Mouse (Mus musculus) heart, adult 2 months (tissue): Measurements from ENCODE around the gene Unc5b.

ENCODE experiments used
- CTCF ChIP-seq: fragments of 200-600 bp; IDR thresholded peaks from 2 replicates; pipeline ENCODE4 v1.8.1; 2022; ENCODE audit warnings: antibody characterized with exemption, mild to moderate bottlenecking, moderate library complexity
- EP300 ChIP-seq: fragments of 200-500 bp; IDR thresholded peaks from 2 replicates; pipeline ENCODE4 v1.6.1; 2011; ENCODE audit warnings: low read depth, low read length, control low read depth; ENCODE audit not compliant: insufficient read depth

DNA sequence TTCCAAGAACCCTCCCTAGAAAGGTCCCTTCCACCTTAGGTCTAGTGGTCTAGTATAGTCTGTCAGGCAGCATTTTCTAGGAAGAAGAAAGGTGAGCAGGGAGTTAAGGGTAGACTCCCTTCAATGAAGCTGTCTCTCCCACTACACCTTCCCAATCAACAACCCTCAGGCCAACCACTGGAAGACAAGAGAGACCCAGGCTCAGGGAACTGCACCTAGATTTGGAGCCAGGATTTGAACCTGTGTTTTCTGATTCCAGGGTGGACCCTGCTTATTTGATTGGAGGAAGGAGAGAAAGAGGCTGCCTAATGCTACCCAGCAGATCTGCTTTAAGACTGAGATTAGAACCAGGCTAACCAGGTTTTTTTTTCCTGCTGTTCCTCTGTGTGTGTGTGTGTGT lies 10.1 kb downstream of the Unc5b start:
- no peak for TF ChIP-seq CTCF
- TF ChIP-seq EP300, result no peak
